Mouse (Mus musculus): ENCODE measurements around the gene Arhgdib.

DNA sequence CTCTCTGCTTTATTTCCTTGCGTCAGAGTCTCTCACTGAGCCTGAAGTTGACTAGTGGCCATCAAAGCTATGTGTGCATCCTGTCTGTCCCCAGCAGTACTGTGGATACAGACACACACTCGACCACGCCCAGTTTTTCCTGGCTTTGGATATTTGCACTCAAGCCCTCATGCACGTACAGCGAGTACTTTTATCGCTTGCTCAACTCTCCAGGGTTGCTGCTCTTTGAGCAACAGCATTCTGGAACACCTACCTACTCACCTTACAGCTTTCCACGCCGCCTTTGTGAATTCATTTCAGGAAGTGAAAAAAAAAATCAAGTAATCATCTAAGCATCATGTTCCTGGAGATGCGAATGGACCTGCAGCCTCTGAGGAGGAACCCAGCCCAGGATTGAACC is 11.2 kb upstream of the Arhgdib start:
- no peak for TF ChIP-seq CTCF (conservative IDR thresholded peaks at IDR 0.05 in 1 of 2, IDR thresholded peaks at IDR 0.05 in 1 of 2; ENCODE audit: low read depth in 2 of 2, low read length in 2 of 2)
- TF ChIP-seq MAFK (IDR thresholded peaks at IDR 0.05; ENCODE audit: insufficient replicate concordance, low read length), result no peak
- TF ChIP-seq MYC (IDR thresholded peaks at IDR 0.05; ENCODE audit: low read depth, low read length), result no peak
- no peak for TF ChIP-seq SMC3 (IDR thresholded peaks at IDR 0.05; ENCODE audit: low read depth, low read length)
- no peak for TF ChIP-seq JUN (IDR thresholded peaks at IDR 0.05; ENCODE audit: insufficient read depth, low read depth, low read length)
- no peak for TF ChIP-seq EP300 (IDR thresholded peaks at IDR 0.05; ENCODE audit: low read length)
- TF ChIP-seq USF1 (IDR thresholded peaks at IDR 0.05; ENCODE audit: low read depth, low read length), result no peak
- TF ChIP-seq SIN3A (IDR thresholded peaks at IDR 0.05; ENCODE audit: low read length), result no peak
- no peak for TF ChIP-seq CHD2 (IDR thresholded peaks at IDR 0.05; ENCODE audit: low read length)
